Mouse (Mus musculus) kidney, postnatal 14 days (tissue): ENCODE data around the gene Gpr18.

Source experiments
- DNase-seq: peaks from one replicate; pipeline ENCODE4 v3.0.0; 2022; ENCODE audit warnings: mixed read lengths

The Gpr18 gene

DNA sequence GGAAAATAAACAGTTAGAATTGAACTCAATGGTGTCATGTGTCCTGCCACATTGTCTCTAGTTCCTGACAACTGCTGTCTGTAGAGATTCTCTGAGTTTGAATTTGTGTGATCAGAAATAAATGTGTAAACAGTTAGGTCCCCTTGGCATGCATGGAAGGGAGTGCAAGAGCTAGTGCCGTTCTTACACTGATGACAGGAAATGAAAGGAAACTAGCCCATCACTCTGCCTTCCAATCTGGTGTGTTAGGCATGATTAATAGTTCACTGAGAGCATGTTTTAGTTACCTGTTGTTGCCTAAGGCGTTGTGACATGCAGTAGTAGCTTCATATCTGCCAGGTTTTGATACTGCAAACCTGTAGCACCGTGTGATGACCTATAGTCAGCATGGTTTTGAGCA, 32.4 kb upstream of the Gpr18 start:
- no peak for DNase-seq

DNA sequence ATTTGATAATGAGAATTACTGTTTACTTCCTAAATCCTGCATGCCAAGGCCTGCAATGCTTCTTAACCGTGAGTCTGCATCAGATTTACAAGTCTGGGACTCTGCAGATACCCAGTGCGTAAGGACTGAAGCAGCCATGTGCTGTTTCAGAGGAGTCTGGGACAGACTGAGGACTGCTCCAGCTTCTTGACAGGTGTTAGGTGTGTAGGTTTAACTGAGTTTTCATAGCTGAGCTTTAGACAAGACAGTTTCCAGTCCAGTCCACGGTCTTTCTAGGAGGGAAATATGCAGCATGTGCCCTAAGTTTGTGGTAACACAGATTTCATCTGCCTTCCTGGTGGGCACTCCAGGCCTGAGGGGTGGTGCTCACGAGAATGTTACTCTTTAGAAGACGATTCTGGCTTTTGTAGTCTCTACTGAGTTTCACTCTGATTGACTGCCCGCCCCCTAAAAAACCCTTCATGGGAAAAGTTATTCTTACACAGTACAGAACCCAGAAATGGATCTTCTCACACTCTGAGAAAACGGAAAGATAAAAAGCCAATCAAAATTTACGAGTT, 31.7 kb upstream of the Gpr18 start:
- no peak for DNase-seq

DNA sequence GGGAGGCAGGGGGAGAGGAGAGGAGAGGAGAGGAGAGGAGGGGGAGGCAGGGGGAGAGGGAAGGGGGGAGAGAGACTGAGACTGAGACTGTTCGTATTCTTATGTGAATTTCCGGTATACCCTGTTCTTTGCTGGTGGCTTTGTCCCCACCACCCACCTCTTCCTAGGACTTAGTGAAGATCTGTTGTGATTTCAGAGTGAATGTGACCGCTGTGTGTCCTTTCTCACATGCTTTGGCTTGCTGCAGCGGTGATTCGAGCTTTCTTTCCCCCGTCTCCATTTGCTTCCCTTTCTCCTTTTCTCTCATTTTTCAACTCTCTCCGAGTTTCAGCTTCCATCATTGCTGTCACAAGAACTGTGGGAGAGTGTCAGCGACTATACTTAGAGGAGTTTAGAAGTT, 31.1 kb upstream of the Gpr18 start:
- DNase-seq, result no peak

GRCm38 (mm10) chr14:121946131-121946530, 30.6 kb upstream of the Gpr18 start:
- DNase-seq, result peak; percentile 34

GRCm38 (mm10) chr14:121939582-121939981, 24.0 kb upstream of the Gpr18 start:
- DNase-seq, result no peak

GRCm38 (mm10) chr14:121938256-121939191, 22.9 kb upstream of the Gpr18 start:
- no peak for DNase-seq

DNA sequence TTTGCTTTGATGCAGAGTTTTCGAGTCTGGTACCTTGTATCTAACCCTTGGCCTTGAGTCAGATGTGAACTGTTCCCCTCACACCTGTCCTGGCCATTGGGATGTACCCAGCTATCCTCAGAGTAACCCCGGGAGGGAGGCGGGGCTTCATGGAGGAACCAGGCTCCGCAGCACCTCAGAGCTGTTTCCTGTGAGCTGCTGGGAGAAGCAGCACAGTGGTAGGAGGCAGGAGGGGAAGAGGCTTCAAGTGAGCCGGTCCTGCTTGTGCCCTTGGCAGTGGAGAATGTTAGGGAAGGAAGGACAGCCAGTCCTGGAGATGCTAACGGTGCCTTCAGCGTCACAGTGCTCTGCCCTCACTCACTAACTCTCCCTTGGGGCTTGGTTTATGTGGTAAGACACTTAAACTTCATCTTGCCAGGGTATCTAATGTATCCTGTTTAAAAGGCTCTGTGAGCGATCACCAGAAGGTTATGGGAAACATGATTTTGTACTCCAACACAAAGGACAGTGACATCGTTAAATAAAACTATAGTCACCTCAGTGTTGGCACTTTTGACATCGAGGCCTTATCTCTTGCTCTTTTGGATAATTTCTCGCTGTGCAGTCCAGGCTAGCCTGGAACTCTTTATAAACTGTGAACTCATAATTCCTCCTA, 22.1 kb upstream of the Gpr18 start:
- DNase-seq, result no peak

DNA sequence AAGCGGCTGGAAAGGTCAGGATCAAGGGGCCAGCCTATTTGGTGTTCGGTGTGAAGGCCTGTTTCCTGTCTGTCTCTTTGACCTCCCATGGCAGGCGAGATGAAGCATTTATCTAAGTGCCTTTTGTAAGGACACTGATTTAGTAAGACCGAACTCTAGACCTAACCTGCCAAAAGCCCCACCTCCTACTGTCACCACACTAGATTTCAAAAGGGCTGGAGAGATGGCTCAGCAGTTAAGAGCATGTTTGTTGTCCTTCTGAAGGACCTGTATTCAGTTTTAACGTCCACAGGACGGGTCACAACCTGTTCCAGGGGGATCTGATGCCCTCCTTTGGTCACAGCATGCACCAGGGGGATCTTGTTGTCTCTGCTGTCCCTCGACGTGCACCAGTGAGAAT, 21.3 kb upstream of the Gpr18 start:
- DNase-seq, result no peak

- DNase-seq, result no peak
These were observed 20.8 kb upstream of the Gpr18 start for GRCm38 (mm10) chr14:121936356-121936755.

- no peak for DNase-seq
These were observed 19.0 kb upstream of the Gpr18 start for GRCm38 (mm10) chr14:121934597-121934946.

DNA sequence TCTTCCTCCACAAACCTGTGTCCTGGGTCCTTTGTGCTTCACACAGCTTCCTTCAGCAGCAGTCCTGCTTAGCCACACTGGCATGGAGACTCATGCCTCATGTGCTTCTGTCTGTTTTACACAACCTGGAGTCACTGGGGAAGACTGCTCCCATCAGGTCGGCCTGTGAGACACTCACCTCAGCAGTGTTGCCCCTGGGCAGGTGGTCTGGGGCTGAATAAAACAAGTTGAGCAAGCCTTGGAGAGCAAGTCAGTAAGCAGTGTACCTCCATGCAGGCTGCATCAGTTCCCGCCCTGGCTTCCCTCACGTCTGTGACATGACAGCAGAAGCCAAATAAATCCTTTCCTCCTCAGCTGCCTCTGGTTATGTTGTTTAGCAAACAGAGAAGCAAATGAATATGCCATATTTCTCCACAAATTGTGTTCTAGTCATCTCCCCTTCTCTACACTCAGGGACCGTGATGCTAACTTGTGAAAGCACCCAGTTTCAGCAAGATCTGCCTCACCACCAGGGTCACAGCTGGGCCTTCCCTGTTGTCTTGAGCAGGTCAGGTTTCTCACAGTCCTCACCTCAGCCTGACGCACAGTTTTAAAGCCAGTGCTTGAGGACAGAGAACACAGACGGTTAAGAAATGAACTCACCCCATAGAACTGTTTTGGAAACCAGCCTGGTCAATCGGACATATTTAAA, 18.5 kb upstream of the Gpr18 start:
- DNase-seq, result no peak

DNA sequence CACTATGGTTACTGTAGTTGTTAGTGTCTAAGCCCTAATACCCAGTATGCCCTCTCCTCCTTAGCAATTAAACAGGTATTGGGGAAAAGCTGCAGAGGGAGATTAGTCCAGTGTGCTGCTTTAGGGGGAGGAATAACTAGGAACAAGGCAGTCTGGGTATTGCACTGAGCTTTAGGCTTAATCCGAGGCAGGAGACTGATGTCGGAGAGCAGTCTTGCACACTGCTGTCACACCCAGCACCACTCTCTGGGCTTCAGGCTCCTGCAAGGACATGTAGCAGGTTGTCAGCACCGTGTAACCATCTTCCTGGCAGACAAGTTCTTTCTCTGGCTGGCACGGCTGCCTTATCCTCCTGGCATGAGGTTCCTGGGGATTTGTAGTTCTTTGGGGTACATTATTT, 16.6 kb upstream of the Gpr18 start:
- no peak for DNase-seq

DNA sequence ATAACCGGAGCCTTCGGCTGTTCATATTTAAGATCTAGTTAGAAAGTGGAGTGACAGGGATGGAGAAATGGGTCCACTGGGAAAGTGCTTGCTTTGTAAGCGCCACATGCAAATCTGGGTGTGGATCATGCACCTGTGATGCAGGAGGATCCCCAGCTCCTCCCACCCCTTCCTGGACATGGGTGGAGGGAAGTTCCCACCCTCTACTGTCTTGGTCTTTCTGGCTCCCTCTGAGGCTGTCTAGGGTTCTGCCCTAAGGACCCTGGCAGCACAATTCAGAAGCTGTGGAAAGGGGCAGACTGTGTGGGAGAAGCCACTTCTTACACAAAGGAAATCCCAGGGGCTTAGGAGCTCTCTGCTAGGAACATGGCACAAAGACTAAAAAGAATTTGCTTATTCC, 16.0 kb upstream of the Gpr18 start:
- DNase-seq, result no peak

GRCm38 (mm10) chr14:121930731-121931383, 15.3 kb upstream of the Gpr18 start:
- no peak for DNase-seq

DNA sequence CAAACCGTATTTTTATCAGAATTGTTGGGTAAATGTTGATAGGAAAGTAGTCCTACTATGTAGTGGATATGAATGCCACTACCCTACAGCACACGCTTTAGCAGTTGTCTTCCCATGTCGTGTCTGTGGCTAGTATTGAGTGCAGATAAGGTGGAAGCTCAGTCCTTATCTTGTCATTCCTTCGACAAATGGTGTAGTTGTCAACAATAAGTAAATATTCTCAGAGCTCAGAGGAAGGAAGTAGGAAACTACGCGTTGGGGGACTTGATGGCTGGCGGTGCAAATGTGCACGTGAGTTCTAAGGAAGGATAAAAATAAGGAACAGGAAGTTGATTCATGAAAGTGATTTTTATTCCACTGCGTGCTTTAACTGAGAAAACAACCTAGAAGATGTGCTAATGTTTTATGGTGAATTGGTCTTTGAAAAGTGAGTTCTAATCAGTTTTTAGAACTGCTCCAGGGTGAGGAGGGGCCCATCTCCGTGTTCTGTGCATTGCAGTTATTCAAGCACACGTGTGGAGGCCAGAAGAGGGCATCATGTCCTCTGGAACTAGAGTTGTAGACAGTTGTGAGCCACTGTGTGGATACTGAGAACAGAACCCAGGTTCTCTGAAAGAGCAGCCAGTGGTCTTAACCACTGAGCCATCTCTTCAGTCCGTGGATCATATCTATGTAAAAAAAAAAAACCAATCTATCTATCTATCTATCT, 13.8 kb upstream of the Gpr18 start:
- no peak for DNase-seq

- peak; percentile 67 for DNase-seq
These were observed 13.0 kb upstream of the Gpr18 start for GRCm38 (mm10) chr14:121928375-121929137.

- DNase-seq, result no peak
These were observed 11.9 kb upstream of the Gpr18 start for GRCm38 (mm10) chr14:121927451-121927850.

- no peak for DNase-seq
These were observed 11.3 kb upstream of the Gpr18 start for GRCm38 (mm10) chr14:121926901-121927300.

DNA sequence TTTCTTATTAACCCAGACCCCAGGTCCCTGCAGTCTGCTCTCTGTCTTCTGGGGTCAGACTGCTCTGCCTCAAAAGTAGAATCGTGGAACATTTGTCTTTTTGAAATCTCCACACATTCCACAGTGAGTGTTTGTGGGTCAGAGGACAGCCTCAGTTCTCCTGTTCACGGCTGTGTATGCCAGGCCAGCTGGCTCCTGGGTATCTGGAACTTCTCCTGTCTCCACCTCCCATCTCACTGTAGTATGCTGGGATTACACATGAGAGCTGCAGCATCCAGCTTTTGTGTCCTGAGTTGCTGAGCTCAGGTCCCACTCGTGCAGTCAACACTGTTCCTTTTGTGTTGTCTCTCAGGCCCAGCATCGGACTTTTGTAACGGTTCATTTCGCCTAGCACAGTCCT, 9.3 kb upstream of the Gpr18 start:
- no peak for DNase-seq

- no peak for DNase-seq
These were observed 7.2 kb upstream of the Gpr18 start for GRCm38 (mm10) chr14:121922731-121923130.

GRCm38 (mm10) chr14:121922016-121922415, 6.4 kb upstream of the Gpr18 start:
- no peak for DNase-seq
